Mouse (Mus musculus) cerebellum, adult 9-10 months (tissue): ENCODE measurements at regions not wholly inside any gene's neighbourhood (a gene's known extent, or its start where the extent isn't known, plus 50 kb on each side); places are given as distances from the start of the nearest gene placed in this dataset.

Source experiments
- DNase-seq: peaks from one replicate; pipeline ENCODE4 v3.0.0; 2022

- no peak for DNase-seq
Observed at GRCm38 (mm10) chr7:118042914-118043313, 73.1 kb downstream of the Rps15a start.

- no peak for DNase-seq
Observed at GRCm38 (mm10) chr7:118039862-118040261, 76.1 kb downstream of the Rps15a start.

- DNase-seq = no peak
Observed at GRCm38 (mm10) chr7:118037062-118037461, 78.9 kb downstream of the Rps15a start.

- DNase-seq = no peak
Observed at GRCm38 (mm10) chr7:118026106-118026526, 89.9 kb downstream of the Rps15a start.

- DNase-seq = no peak
Observed at GRCm38 (mm10) chr7:118004620-118005019, 111.4 kb downstream of the Rps15a start.

GRCm38 (mm10) chr7:118001881-118002280 lies 114.1 kb downstream of the Rps15a start:
- DNase-seq = no peak

GRCm38 (mm10) chr7:118001121-118001520 lies 114.9 kb downstream of the Rps15a start:
- no peak for DNase-seq

GRCm38 (mm10) chr7:117982177-117982576 lies 133.8 kb downstream of the Rps15a start:
- no peak for DNase-seq

GRCm38 (mm10) chr7:117971176-117971575 lies 144.8 kb downstream of the Rps15a start:
- DNase-seq = no peak

GRCm38 (mm10) chr7:117943435-117943834 lies 172.6 kb downstream of the Rps15a start:
- no peak for DNase-seq

- no peak for DNase-seq
Observed at GRCm38 (mm10) chr7:117939618-117940017, 176.4 kb downstream of the Rps15a start.

- no peak for DNase-seq
Observed at GRCm38 (mm10) chr7:117934908-117935307, 181.1 kb downstream of the Rps15a start.

GRCm38 (mm10) chr7:117931234-117931895 lies 184.6 kb downstream of the Rps15a start:
- no peak for DNase-seq

GRCm38 (mm10) chr7:117930392-117930791 lies 185.6 kb downstream of the Rps15a start:
- no peak for DNase-seq

- no peak for DNase-seq
Observed at GRCm38 (mm10) chr7:117926396-117926795, 189.6 kb downstream of the Rps15a start.

GRCm38 (mm10) chr7:117922270-117922669 lies 193.7 kb downstream of the Rps15a start:
- no peak for DNase-seq

GRCm38 (mm10) chr7:117918206-117918995 lies 197.6 kb downstream of the Rps15a start:
- DNase-seq = no peak

GRCm38 (mm10) chr7:117916915-117917314 lies 199.1 kb downstream of the Rps15a start:
- DNase-seq = no peak

GRCm38 (mm10) chr7:117912453-117912852 lies 203.5 kb downstream of the Rps15a start:
- DNase-seq = no peak

- no peak for DNase-seq
Observed at GRCm38 (mm10) chr7:117911062-117911461, 204.9 kb downstream of the Rps15a start.

GRCm38 (mm10) chr7:117896528-117896927 lies 219.5 kb downstream of the Rps15a start:
- no peak for DNase-seq

GRCm38 (mm10) chr7:117887288-117887687 lies 228.7 kb downstream of the Rps15a start:
- no peak for DNase-seq

GRCm38 (mm10) chr7:117882803-117883202 lies 233.2 kb downstream of the Rps15a start:
- peak; percentile 39 for DNase-seq

GRCm38 (mm10) chr7:117878903-117879302 lies 237.1 kb downstream of the Rps15a start:
- DNase-seq = no peak
